ENCODE assay signal across 16 mouse cellular contexts in genomic region chr10:112977586-112977985, GRCm38 (mm10).
"Had no signal": no experiment of that assay in that cellular context is flagged by ENCODE, and none has a peak within 500 bp of the region (broad histone marks: within the 10 kb centered on the region; RNA-seq: fewer than 3 reads in every experiment).

No protein-coding gene starts in this region.

- H3K36me3 ChIP-seq: kidney, embryonic 15.5 days; limb, embryonic 12.5 days; limb, embryonic 15.5 days; midbrain, embryonic 12.5 days; midbrain, embryonic 15.5 days had no signal

- H3K27ac ChIP-seq: kidney, embryonic 15.5 days; limb, embryonic 12.5 days; limb, embryonic 15.5 days; liver, embryonic 14.5 days; macrophage; midbrain, embryonic 12.5 days; midbrain, embryonic 15.5 days had no signal

- H3K4me2 ChIP-seq: kidney, embryonic 15.5 days; limb, embryonic 12.5 days; limb, embryonic 15.5 days; liver, embryonic 11.5 days; lung, embryonic 14.5 days; midbrain, embryonic 12.5 days; midbrain, embryonic 15.5 days had no signal

- H3K4me1 ChIP-seq: kidney, embryonic 15.5 days; limb, embryonic 12.5 days; limb, embryonic 15.5 days; midbrain, embryonic 12.5 days; midbrain, embryonic 15.5 days had no signal

- H3K4me3 ChIP-seq: kidney, embryonic 15.5 days; limb, embryonic 12.5 days; limb, embryonic 15.5 days; midbrain, embryonic 12.5 days; midbrain, embryonic 15.5 days had no signal

- H3K9me3 ChIP-seq: kidney, embryonic 15.5 days; limb, embryonic 12.5 days; limb, embryonic 15.5 days; midbrain, embryonic 12.5 days; midbrain, embryonic 15.5 days had no signal

- H3K9ac ChIP-seq: kidney, embryonic 15.5 days; limb, embryonic 12.5 days; limb, embryonic 15.5 days; liver, embryonic 14.5 days; liver, postnatal 0 days; lung, embryonic 14.5 days; midbrain, embryonic 12.5 days; midbrain, embryonic 15.5 days had no signal

- H3K27me3 ChIP-seq: kidney, embryonic 15.5 days; limb, embryonic 12.5 days; limb, embryonic 15.5 days; midbrain, embryonic 12.5 days; midbrain, embryonic 15.5 days had no signal

- DNase-seq: kidney, postnatal 10 days; kidney, postnatal 36 days; left cerebral cortex, postnatal 4 days; liver, postnatal 0 days; lung, embryonic 14.5 days; thymus, adult 18-20 months; thymus, postnatal 36 days had no signal

- ATAC-seq: liver, postnatal 0 days; lung, postnatal 0 days; midbrain, embryonic 15.5 days had no signal
